ENCODE assay signal across 26 mouse cellular contexts in the genomic region with DNA sequence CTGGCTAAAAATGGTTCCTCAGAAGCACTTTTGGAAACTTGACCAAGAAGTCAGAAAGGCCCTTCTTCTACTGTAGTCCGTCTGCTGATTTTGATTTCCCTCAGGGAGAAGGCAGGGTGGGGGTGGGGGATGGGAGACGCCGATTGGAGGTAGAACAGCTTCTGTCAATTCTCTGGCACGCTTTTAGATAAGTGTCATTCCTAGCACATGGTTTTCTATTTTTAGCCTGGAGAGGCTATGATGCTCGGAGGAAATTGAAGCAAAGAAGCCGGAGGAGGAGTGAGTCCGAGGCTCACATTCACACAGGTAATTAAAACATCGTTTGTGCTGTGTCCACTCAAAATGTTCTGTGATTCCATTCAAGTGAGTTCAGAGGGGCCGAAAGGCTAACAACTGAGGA.
DNase-seq lines count a peak whose midpoint lies in the region; ATAC-seq and TF ChIP-seq lines count a peak whose summit lies in the region.
"Had no signal": no experiment of that assay in that cellular context is flagged by ENCODE, and none has a peak within 500 bp of the region (broad histone marks: within the 10 kb centered on the region; RNA-seq: fewer than 3 reads in every experiment).

No protein-coding gene starts in this region.

- H3K27me3 ChIP-seq in forebrain, postnatal 0 days (ENCODE audit: insufficient read depth, low read length) = no peaks in the 10 kb centered on the region
- no peaks in the 10 kb centered on the region for H3K27me3 ChIP-seq in forebrain, embryonic 10.5 days (ENCODE audit: poor library complexity, severe bottlenecking)
- no peaks in the 10 kb centered on the region for H3K27me3 ChIP-seq in heart, embryonic 13.5 days (replicated peaks)
- no peaks in the 10 kb centered on the region for H3K27me3 ChIP-seq in hindbrain, postnatal 0 days (ENCODE audit: insufficient read depth, low read length)
- H3K27me3 ChIP-seq in hindbrain, embryonic 12.5 days = no peaks in the 10 kb centered on the region
- H3K27me3 ChIP-seq: limb, embryonic 15.5 days; liver, embryonic 13.5 days; megakaryocyte, embryonic 14.5 days; midbrain, embryonic 13.5 days had no signal

- ATAC-seq in forebrain, postnatal 0 days = peak; percentile 40; the same call in 1 of the 2 replicates
- ATAC-seq in heart, embryonic 13.5 days (ENCODE audit: extremely low read depth, insufficient number of reproducible peaks, low FRiP score, low TSS enrichment) = no peak
- 0 out of 2 replicates have a peak, but pooled peaks have one; percentile 18 for ATAC-seq in hindbrain, postnatal 0 days
- ATAC-seq in hindbrain, embryonic 12.5 days (ENCODE audit: low FRiP score) = no peak
- ATAC-seq: CD4-positive, CD25-positive, alpha-beta regulatory T cell, adult 4 months; inflammation-experienced regulatory T-cells, adult 6 months; lung, postnatal 0 days; midbrain, embryonic 13.5 days had no signal

- no peaks in the 10 kb centered on the region for H3K36me3 ChIP-seq in forebrain, postnatal 0 days (ENCODE audit: insufficient read depth)
- H3K36me3 ChIP-seq in forebrain, embryonic 10.5 days (replicated peaks) = no peaks in the 10 kb centered on the region
- no peaks in the 10 kb centered on the region for H3K36me3 ChIP-seq in heart, embryonic 13.5 days
- no peaks in the 10 kb centered on the region for H3K36me3 ChIP-seq in hindbrain, postnatal 0 days (ENCODE audit: insufficient read depth, low read length)
- H3K36me3 ChIP-seq in hindbrain, embryonic 12.5 days = no peaks in the 10 kb centered on the region
- H3K36me3 ChIP-seq: limb, embryonic 10.5 days; limb, embryonic 15.5 days; liver, embryonic 13.5 days; midbrain, embryonic 13.5 days had no signal

- no peak overlapping the region for H3K4me2 ChIP-seq in forebrain, postnatal 0 days (ENCODE audit: low read depth)
- H3K4me2 ChIP-seq in heart, embryonic 13.5 days = peak overlapping the region; percentile 61
- H3K4me2 ChIP-seq in hindbrain, postnatal 0 days (ENCODE audit: low read depth, low read length) = no peak overlapping the region
- no peak overlapping the region for H3K4me2 ChIP-seq in hindbrain, embryonic 12.5 days (replicated peaks)
- H3K4me2 ChIP-seq: hindbrain, embryonic 14.5 days; limb, embryonic 15.5 days; liver, embryonic 13.5 days; midbrain, embryonic 13.5 days had no signal

- H3K4me3 ChIP-seq in forebrain, postnatal 0 days (ENCODE audit: low read depth, low read length) = no peak overlapping the region
- no peak overlapping the region for H3K4me3 ChIP-seq in forebrain, embryonic 10.5 days
- peak overlapping the region; percentile 30 for H3K4me3 ChIP-seq in heart, embryonic 13.5 days
- no peak overlapping the region for H3K4me3 ChIP-seq in hindbrain, postnatal 0 days (ENCODE audit: low read length)
- H3K4me3 ChIP-seq in hindbrain, embryonic 12.5 days = no peak overlapping the region
- H3K4me3 ChIP-seq: erythroblast, embryonic 14.5 days; limb, embryonic 10.5 days; limb, embryonic 15.5 days; liver, embryonic 13.5 days; megakaryocyte, embryonic 14.5 days; midbrain, embryonic 13.5 days had no signal

- H3K27ac ChIP-seq in forebrain, postnatal 0 days (ENCODE audit: low read depth, low read length) = no peak overlapping the region
- H3K27ac ChIP-seq in forebrain, embryonic 10.5 days = no peak overlapping the region
- H3K27ac ChIP-seq in heart, embryonic 13.5 days (replicated peaks) = peak overlapping the region; percentile 81
- H3K27ac ChIP-seq in hindbrain, postnatal 0 days = no peak overlapping the region
- no peak overlapping the region for H3K27ac ChIP-seq in hindbrain, embryonic 12.5 days
- H3K27ac ChIP-seq: hindbrain, embryonic 14.5 days; limb, embryonic 10.5 days; limb, embryonic 15.5 days; liver, embryonic 13.5 days; midbrain, embryonic 13.5 days had no signal

- no peaks in the 10 kb centered on the region for H3K9me3 ChIP-seq in forebrain, postnatal 0 days (ENCODE audit: low read length)
- no peaks in the 10 kb centered on the region for H3K9me3 ChIP-seq in forebrain, embryonic 10.5 days
- no peaks in the 10 kb centered on the region for H3K9me3 ChIP-seq in heart, embryonic 13.5 days
- no peaks in the 10 kb centered on the region for H3K9me3 ChIP-seq in hindbrain, postnatal 0 days (ENCODE audit: low read length)
- H3K9me3 ChIP-seq in hindbrain, embryonic 12.5 days (replicated peaks) = no peaks in the 10 kb centered on the region
- H3K9me3 ChIP-seq: limb, embryonic 10.5 days; limb, embryonic 15.5 days; liver, embryonic 13.5 days; megakaryocyte, embryonic 14.5 days; midbrain, embryonic 13.5 days had no signal

- peaks cover 16% of the 10 kb centered on the region; the same call in 1 of the 2 replicates for H3K4me1 ChIP-seq in forebrain, postnatal 0 days (ENCODE audit: insufficient read depth)
- H3K4me1 ChIP-seq in forebrain, embryonic 10.5 days = peaks cover 22% of the 10 kb centered on the region
- H3K4me1 ChIP-seq in heart, embryonic 13.5 days = peaks cover 57% of the 10 kb centered on the region
- H3K4me1 ChIP-seq in hindbrain, postnatal 0 days (ENCODE audit: insufficient read depth, low read length) = no peaks in the 10 kb centered on the region
- 0 out of 2 replicates have a peak, but pooled peaks cover 5% of the 10 kb centered on the region for H3K4me1 ChIP-seq in hindbrain, embryonic 12.5 days
- H3K4me1 ChIP-seq: liver, embryonic 13.5 days; megakaryocyte, embryonic 14.5 days had no signal

- TF ChIP-seq CTCF in forebrain, postnatal 0 days (IDR thresholded peaks at IDR 0.05; ENCODE audit: low read depth) = no peak
- no peak for TF ChIP-seq CTCF in hindbrain, postnatal 0 days (IDR thresholded peaks at IDR 0.05; ENCODE audit: low read depth)

- H3K9ac ChIP-seq in forebrain, postnatal 0 days = no peak overlapping the region
- H3K9ac ChIP-seq in heart, embryonic 13.5 days = peak overlapping the region; percentile 59; the same call in 1 of the 2 replicates
- H3K9ac ChIP-seq in hindbrain, postnatal 0 days (replicated peaks; ENCODE audit: low read length) = no peak overlapping the region
- no peak overlapping the region for H3K9ac ChIP-seq in hindbrain, embryonic 12.5 days
- H3K9ac ChIP-seq: hindbrain, embryonic 14.5 days; limb, embryonic 15.5 days; liver, embryonic 13.5 days; midbrain, embryonic 13.5 days had no signal

- 45% methylated on average over 9 of the region's 9 CpGs for WGBS in forebrain, postnatal 0 days
- WGBS in forebrain, embryonic 10.5 days = 82% methylated on average over 9 of the region's 9 CpGs
- WGBS in heart, embryonic 13.5 days = 20% methylated on average over 9 of the region's 9 CpGs
- 62% methylated on average over 9 of the region's 9 CpGs for WGBS in hindbrain, postnatal 0 days
- 75% methylated on average over 9 of the region's 9 CpGs for WGBS in hindbrain, embryonic 12.5 days

- no peak for DNase-seq in forebrain, postnatal 0 days
- DNase-seq in forebrain, embryonic 10.5 days (ENCODE audit: extremely low spot score, low spot score) = no peak
- DNase-seq in heart, adult 8-10 months (ENCODE audit: low spot score) = no peak
- DNase-seq in hindbrain, postnatal 0 days (ENCODE audit: low spot score) = no peak
- DNase-seq in adrenal gland, adult 8-10 months = no peak
- DNase-seq: adrenal gland, postnatal 25 days; cerebellum, adult 2 months; cerebellum, postnatal 14 days; gastrocnemius, postnatal 14 days; kidney, postnatal 14 days; layer of hippocampus, adult 9-11 months; liver, embryonic 13.5 days; lung, adult 18-20 months; lung, postnatal 4 days; thymus, postnatal 4 days had no signal

Comparison
In these comparisons a context has a peak if more than half of its experiments do, and no peak if none do; other contexts are left out.
1. ATAC-seq: peak in forebrain, postnatal 0 days (single experiment) and hindbrain, postnatal 0 days (single experiment); none in heart, embryonic 13.5 days (single experiment) and hindbrain, embryonic 12.5 days (single experiment).